Mouse (Mus musculus): ENCODE results near the gene Zfp653.

DNA sequence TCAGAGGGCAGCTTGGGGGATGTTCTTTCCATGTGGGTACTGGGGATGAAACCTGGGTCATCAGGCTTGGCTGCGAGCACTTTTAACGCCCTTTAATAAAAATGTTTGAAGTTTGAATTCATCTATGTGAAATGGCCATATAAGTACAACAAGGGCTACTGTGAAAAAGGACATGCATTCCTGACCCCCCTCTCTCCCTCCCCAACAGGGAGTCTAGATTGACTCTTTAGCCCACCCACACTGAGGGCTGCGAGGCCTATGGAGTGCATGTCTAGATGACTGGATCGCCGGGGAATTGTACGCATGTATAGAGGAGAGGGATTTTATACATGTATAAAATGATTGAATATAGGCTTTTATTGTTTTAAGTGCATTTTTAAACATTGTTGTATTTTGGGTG, 14.8 kb upstream of the Zfp653 start:
- TF ChIP-seq CTCF (IDR thresholded peaks at IDR 0.05; ENCODE audit: low read depth), result no peak
- TF ChIP-seq EP300 (IDR thresholded peaks at IDR 0.05; ENCODE audit: low read depth), result no peak
